Comparison of ENCODE assay signal across 12 mouse cellular contexts in genomic region chr19:57181852-57182528, GRCm38 (mm10).
DNase-seq lines count a peak whose midpoint lies in the region; ATAC-seq lines count a peak whose summit lies in the region.
"Had no signal": no experiment of that assay in that cellular context is flagged by ENCODE, and none has a peak within 500 bp of the region (broad histone marks: within the 10 kb centered on the region; RNA-seq: fewer than 3 reads in every experiment).

No protein-coding gene starts in this region.

- WGBS in heart, embryonic 10.5 days, result 70% methylated on average over 10 of the region's 10 CpGs
- 42% methylated on average over 10 of the region's 10 CpGs for WGBS in large intestine, adult 2 months
- 85% methylated on average over 10 of the region's 10 CpGs for WGBS in hindbrain, embryonic 12.5 days
- WGBS in midbrain, embryonic 10.5 days, result 89% methylated on average over 10 of the region's 10 CpGs

- H3K27me3 ChIP-seq in heart, embryonic 10.5 days (ENCODE audit: insufficient read depth, poor library complexity, severe bottlenecking), result no peaks in the 10 kb centered on the region
- H3K27me3 ChIP-seq in hindbrain, embryonic 12.5 days, result no peaks in the 10 kb centered on the region
- H3K27me3 ChIP-seq in midbrain, embryonic 10.5 days (ENCODE audit: low read depth, poor library complexity, severe bottlenecking), result no peaks in the 10 kb centered on the region
- H3K27me3 ChIP-seq: neural tube, embryonic 13.5 days had no signal

- peak overlapping the region; percentile 68 for H3K27ac ChIP-seq in heart, embryonic 10.5 days
- no peak overlapping the region for H3K27ac ChIP-seq in hindbrain, embryonic 12.5 days
- H3K27ac ChIP-seq in midbrain, embryonic 10.5 days (replicated peaks), result no peak overlapping the region
- H3K27ac ChIP-seq: neural tube, embryonic 13.5 days had no signal

- 0 out of 2 replicates have a peak, but pooled peaks cover 6% of the 10 kb centered on the region for H3K36me3 ChIP-seq in heart, embryonic 10.5 days
- H3K36me3 ChIP-seq in hindbrain, embryonic 12.5 days, result no peaks in the 10 kb centered on the region
- no peaks in the 10 kb centered on the region for H3K36me3 ChIP-seq in midbrain, embryonic 10.5 days
- H3K36me3 ChIP-seq: neural tube, embryonic 13.5 days had no signal

- no peaks in the 10 kb centered on the region for H3K9me3 ChIP-seq in heart, embryonic 10.5 days
- no peaks in the 10 kb centered on the region for H3K9me3 ChIP-seq in hindbrain, embryonic 12.5 days (replicated peaks)
- H3K9me3 ChIP-seq in midbrain, embryonic 10.5 days (replicated peaks), result no peaks in the 10 kb centered on the region
- H3K9me3 ChIP-seq: megakaryocyte, embryonic 14.5 days; neural tube, embryonic 13.5 days had no signal

- no peak overlapping the region for H3K4me2 ChIP-seq in hindbrain, embryonic 12.5 days (replicated peaks)
- H3K4me2 ChIP-seq: neural tube, embryonic 13.5 days had no signal

- H3K4me1 ChIP-seq in heart, embryonic 10.5 days, result peaks cover 92% of the 10 kb centered on the region
- no peaks in the 10 kb centered on the region for H3K4me1 ChIP-seq in hindbrain, embryonic 12.5 days
- H3K4me1 ChIP-seq in midbrain, embryonic 10.5 days, result 0 out of 2 replicates have a peak, but pooled peaks cover 4% of the 10 kb centered on the region

- no peak overlapping the region for H3K4me3 ChIP-seq in heart, embryonic 10.5 days
- H3K4me3 ChIP-seq in hindbrain, embryonic 12.5 days, result no peak overlapping the region
- no peak overlapping the region for H3K4me3 ChIP-seq in midbrain, embryonic 10.5 days
- H3K4me3 ChIP-seq: megakaryocyte, embryonic 14.5 days; neural tube, embryonic 13.5 days had no signal

- H3K9ac ChIP-seq in hindbrain, embryonic 12.5 days, result no peak overlapping the region
- H3K9ac ChIP-seq: neural tube, embryonic 13.5 days had no signal

- DNase-seq in heart, embryonic 10.5 days (ENCODE audit: low spot score), result no peak
- DNase-seq in heart, postnatal 25 days (ENCODE audit: low spot score), result no peak
- DNase-seq in fat pad, adult 2 months (ENCODE audit: extremely low read depth, low read depth, low spot score), result peak; percentile 55
- DNase-seq in large intestine, adult 2 months (ENCODE audit: low read depth, low spot score), result peak; percentile 89
- peak; percentile 74 for DNase-seq in lung, postnatal 25 days (ENCODE audit: low spot score)
- no peak for DNase-seq in cerebellum, adult 9-10 months
- no peak for DNase-seq in midbrain, embryonic 10.5 days (ENCODE audit: low spot score)
- DNase-seq: adrenal gland, postnatal 25 days; cerebellum, adult 8-10 months had no signal

- intact Hi-C loops in heart, postnatal 25 days (cut with DNase I), result no loop called here

- ATAC-seq in hindbrain, embryonic 12.5 days (ENCODE audit: low FRiP score), result no peak

Comparison
In these comparisons a context has a peak if more than half of its experiments do, and no peak if none do; other contexts are left out.
1. DNase-seq: peak in fat pad, adult 2 months (single experiment), large intestine, adult 2 months (single experiment) and lung, postnatal 25 days (single experiment); none in heart, embryonic 10.5 days (single experiment), heart, postnatal 25 days (single experiment), cerebellum, adult 9-10 months (single experiment) and midbrain, embryonic 10.5 days (single experiment).